Mouse (Mus musculus): ENCODE results near the gene Hmgb3. TPM values are rescaled to one million over a fixed set of nuclear protein-coding genes. Genes with fewer than 3 reads are reported as not detected.

Hmgb3 gene
- 1 to 10 TPM; 2.9 to 3.5 TPM for total RNA-seq (2023)

DNA sequence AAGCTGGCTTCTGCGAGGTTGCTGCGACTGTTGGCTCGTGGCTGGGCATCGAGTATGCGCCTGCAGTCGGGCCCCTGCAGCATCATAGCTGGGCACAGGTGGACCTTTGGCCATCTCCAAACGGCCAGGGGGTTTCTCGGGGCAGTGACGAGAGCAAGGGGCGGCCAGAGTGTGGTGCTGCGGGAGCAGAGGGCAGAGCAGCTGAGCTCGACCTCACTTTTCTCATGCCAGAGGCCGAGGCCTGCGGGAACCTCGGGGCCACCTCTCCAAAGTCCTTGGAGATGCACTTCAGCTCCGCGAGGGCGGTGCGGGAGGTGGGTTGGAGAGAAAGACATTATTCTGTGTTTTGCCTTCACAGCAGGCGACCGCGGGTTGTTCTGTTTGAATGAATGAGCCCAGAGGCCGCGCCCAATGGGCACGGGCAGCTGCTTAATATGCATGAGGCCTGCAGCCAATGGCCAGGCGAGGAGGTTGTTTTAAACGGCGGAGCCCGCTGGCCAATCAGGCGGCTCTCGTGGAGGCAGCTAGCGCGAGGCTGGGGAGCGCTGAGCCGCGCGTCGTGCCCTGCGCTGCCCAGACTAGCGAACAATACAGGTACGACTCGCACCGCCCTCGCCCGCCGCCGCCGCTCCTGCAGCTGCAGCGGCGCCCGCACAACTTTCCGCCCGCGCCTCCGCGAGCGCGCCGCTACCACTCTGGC lies at the start of gene Hmgb3:
Gene Hmgb3, plus strand, starts transcription at position 504 of the 700 bp plus-strand sequence.

Other genes with a start within 250 kb of the Hmgb3 start
- gene Mtmr1, start 191.2 kb upstream of the Hmgb3 start, total RNA-seq (2023) = 10 to 100 TPM; 21.1 to 25.0 TPM
- gene Cd99l2, start 63.1 kb upstream of the Hmgb3 start, total RNA-seq (2023) = 10 to 100 TPM in 1 of 2 experiments, 1 to 10 TPM in 1; 5.1 to 10.5 TPM
- gene Gpr50, start 107.7 kb downstream of the Hmgb3 start, total RNA-seq (2023) = not detected